ENCODE assay signal across 12 mouse cellular contexts in the genomic region with DNA sequence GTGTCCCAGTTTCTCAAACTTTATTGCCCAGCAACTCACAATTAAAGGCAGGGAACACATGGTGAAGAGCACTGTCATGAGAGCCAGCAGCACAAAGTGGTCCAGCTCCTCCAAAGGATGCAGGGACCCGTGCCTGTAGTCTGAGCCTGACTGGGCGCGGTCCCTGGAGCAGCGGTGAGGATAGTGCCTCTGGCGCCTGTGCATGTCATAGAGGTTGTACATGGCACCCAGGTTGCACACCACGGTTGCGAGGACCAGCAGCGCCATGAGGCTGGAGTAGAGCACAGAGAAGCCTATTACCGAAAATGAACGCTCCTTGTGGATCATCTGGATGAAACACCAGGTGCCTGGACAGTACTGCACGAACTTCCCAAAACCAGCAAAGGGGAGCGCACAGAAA. TPM values are rescaled to one million over a fixed set of nuclear protein-coding genes. Genes with fewer than 3 reads are reported as not detected.
DNase-seq lines count a peak whose midpoint lies in the region; ATAC-seq and TF ChIP-seq lines count a peak whose summit lies in the region.
"Had no signal": no experiment of that assay in that cellular context is flagged by ENCODE, and none has a peak within 500 bp of the region (broad histone marks: within the 10 kb centered on the region; RNA-seq: fewer than 3 reads in every experiment).

No protein-coding gene starts in this region.

- no peaks in the 10 kb centered on the region for H3K27me3 ChIP-seq in testis, adult 2 months (ENCODE audit: control insufficient read depth, insufficient read depth, low read length)
- peaks cover 39% of the 10 kb centered on the region for H3K27me3 ChIP-seq in hindbrain, embryonic 10.5 days (ENCODE audit: insufficient read depth, poor library complexity, severe bottlenecking)
- peaks cover 27% of the 10 kb centered on the region for H3K27me3 ChIP-seq in megakaryocyte, embryonic 14.5 days (replicated peaks)

- H3K36me3 ChIP-seq in testis, adult 2 months (ENCODE audit: control insufficient read depth, insufficient read depth, low read length) = no peaks in the 10 kb centered on the region
- no peaks in the 10 kb centered on the region for H3K36me3 ChIP-seq in hindbrain, embryonic 10.5 days
- H3K36me3 ChIP-seq in megakaryocyte, embryonic 14.5 days (replicated peaks; ENCODE audit: low read length) = no peaks in the 10 kb centered on the region

- TF ChIP-seq CTCF in testis, adult 2 months (IDR thresholded peaks at IDR 0.05; ENCODE audit: control insufficient read depth, insufficient read depth, insufficient replicate concordance, low read depth, low read length) = no peak

- H3K4me3 ChIP-seq in testis, adult 2 months (ENCODE audit: control insufficient read depth, low read depth, low read length) = peak overlapping the region; percentile 72
- H3K4me3 ChIP-seq in hindbrain, embryonic 10.5 days = peak overlapping the region; percentile 50
- H3K4me3 ChIP-seq in megakaryocyte, embryonic 14.5 days (replicated peaks) = peak overlapping the region; percentile 18

- 11% methylated on average over 12 of the region's 12 CpGs for WGBS in hindbrain, embryonic 10.5 days

- peak; percentile 52; the same call in 1 of the 2 replicates for TF ChIP-seq POLR2A in testis, adult 2 months (IDR thresholded peaks at IDR 0.05; ENCODE audit: control insufficient read depth, low read depth, low read length)

- H3K9me3 ChIP-seq in hindbrain, embryonic 10.5 days = no peaks in the 10 kb centered on the region
- no peaks in the 10 kb centered on the region for H3K9me3 ChIP-seq in megakaryocyte, embryonic 14.5 days

- no peak overlapping the region for H3K27ac ChIP-seq in testis, adult 2 months (ENCODE audit: control insufficient read depth, insufficient read depth, low read depth, low read length)
- no peak overlapping the region for H3K27ac ChIP-seq in hindbrain, embryonic 10.5 days

- no peak for DNase-seq in testis, postnatal 14 days (ENCODE audit: low spot score)
- DNase-seq in hindbrain, embryonic 10.5 days (ENCODE audit: low spot score) = no peak
- DNase-seq in c-Kit-positive CD71-positive TER-119-positive erythroid progenitor cells, embryonic 14.5 days (ENCODE audit: low spot score) = no peak
- no peak for DNase-seq in yolk sac, embryonic 10.5 days (ENCODE audit: low spot score)
- DNase-seq in spleen, postnatal 36 days (ENCODE audit: low spot score in 2 of 2) = no peak
- DNase-seq: cerebellum, adult 11-12 months; thymus, adult 18-20 months had no signal

- H3K4me1 ChIP-seq in testis, adult 2 months (ENCODE audit: control insufficient read depth, insufficient read depth, low read length) = no peaks in the 10 kb centered on the region
- peaks cover 14% of the 10 kb centered on the region for H3K4me1 ChIP-seq in hindbrain, embryonic 10.5 days (replicated peaks)
- H3K4me1 ChIP-seq in megakaryocyte, embryonic 14.5 days = peaks cover 27% of the 10 kb centered on the region

- ATAC-seq in activated CD4-positive, CD25-positive, alpha-beta regulatory T cell, adult 4 months = no peak
- ATAC-seq: inflammation-experienced regulatory T-cells, adult 6 months had no signal

RNA-seq across cellular contexts. Expression of a gene that starts 0.8 kb away (rescaled TPM):
- polyA plus RNA-seq in testis, adult 2 months (2012; rRNA removed) = 0.30 TPM in 2 replicates
- polyA plus RNA-seq in hindbrain, embryonic 10.5 days (2016; fragmentation: Nextera tagmentation; extraction: Ambion mirVana) = not detected in 2 replicates
- not detected in 2 replicates for polyA plus RNA-seq in megakaryocyte, embryonic 14.5 days (2012; ENCODE audit: insufficient read depth, low replicate concordance)
- not detected for polyA plus RNA-seq in activated CD4-positive, CD25-positive, alpha-beta regulatory T cell, adult 4 months (2017; shearing (Covaris generic))
- polyA plus RNA-seq: inflammation-experienced regulatory T-cells, adult 6 months; liver, embryonic 11.5 days had no signal

Comparison
In these comparisons a context has a peak if more than half of its experiments do, and no peak if none do; other contexts are left out.
1. H3K4me3 ChIP-seq: peak in every context shown above with its lines; median percentile 72 in testis, adult 2 months; 50 in hindbrain, embryonic 10.5 days; 18 in megakaryocyte, embryonic 14.5 days.